Mouse (Mus musculus): Measurements from ENCODE around the gene Paics. TPM values are rescaled to one million over a fixed set of nuclear protein-coding genes. Genes with fewer than 3 reads are reported as not detected.
A peak's percentile ranks its signal among the peaks of the same experiment; 100 is the strongest.

Paics gene
- polyA plus RNA-seq, 1 experiment from 2014 or later = 276 TPM

DNA sequence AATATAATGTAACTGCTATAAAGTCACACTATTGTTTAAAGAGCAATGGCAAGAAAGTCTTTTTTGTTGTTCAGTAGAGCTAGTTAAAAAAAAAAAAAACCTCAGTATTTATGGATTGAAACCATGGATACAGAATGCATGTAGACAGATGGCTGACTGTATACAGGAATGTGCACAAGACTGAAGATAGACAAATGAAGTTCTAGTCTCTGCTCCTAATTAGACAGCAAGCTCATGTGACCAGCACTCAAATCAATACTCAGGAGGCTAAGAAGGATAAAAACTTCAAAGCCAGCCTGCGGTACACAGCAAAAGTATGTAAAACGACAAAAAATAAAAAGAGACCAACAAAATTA lies 5.5 kb upstream of the Paics start:
- peak; percentile 24 for DNase-seq (ENCODE audit: low spot score)
- H3K4me3 ChIP-seq (ENCODE audit: low read depth, low read length) = no peak overlapping the region
- ATAC-seq = no peak
- no peaks in the 10 kb centered on the region for H3K27me3 ChIP-seq (replicated peaks; ENCODE audit: control insufficient read depth, insufficient read depth, low read length)
- WGBS = 52% methylated on average over 2 of the region's 2 CpGs
- no peak overlapping the region for H3K9ac ChIP-seq (ENCODE audit: low read length)
- peaks cover 4% of the 10 kb centered on the region; the same call in 1 of the 2 replicates for H3K36me3 ChIP-seq (ENCODE audit: control insufficient read depth, insufficient read depth, low read length)
- H3K9me3 ChIP-seq (replicated peaks; ENCODE audit: control insufficient read depth, low read length) = no peaks in the 10 kb centered on the region
- no peak overlapping the region for H3K4me2 ChIP-seq (ENCODE audit: low read length)
- H3K27ac ChIP-seq (ENCODE audit: low read depth, low read length) = no peak overlapping the region
- H3K4me1 ChIP-seq (ENCODE audit: control insufficient read depth, insufficient read depth, low read length) = peaks cover 11% of the 10 kb centered on the region; the same call in 1 of the 2 replicates

DNA sequence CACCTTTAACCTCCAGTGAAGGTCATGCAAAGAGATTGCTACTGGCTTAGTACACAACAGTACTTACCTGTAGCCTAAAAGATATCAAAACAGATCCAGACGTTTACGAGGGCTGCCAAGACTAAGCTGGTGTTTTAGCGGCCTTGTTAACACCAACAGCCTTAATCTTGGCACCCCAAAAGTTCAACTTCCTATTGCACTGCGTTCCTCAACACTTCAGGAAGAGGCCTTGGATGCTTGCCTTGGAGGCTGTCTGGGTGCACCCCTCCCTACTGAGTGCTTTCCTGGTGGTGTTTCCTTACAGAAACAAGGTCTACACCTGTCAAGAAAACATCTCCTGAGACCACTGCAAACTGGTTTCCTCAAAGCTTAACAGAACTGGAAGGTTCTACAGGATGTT lies 4.0 kb upstream of the Paics start:
- H3K4me1 ChIP-seq (ENCODE audit: control insufficient read depth, insufficient read depth, low read length) = peaks cover 12% of the 10 kb centered on the region; the same call in 1 of the 2 replicates
- DNase-seq (ENCODE audit: low spot score) (no peak), ATAC-seq (no peak)
- H3K4me3 ChIP-seq (ENCODE audit: low read depth, low read length) = no peak overlapping the region
- H3K36me3 ChIP-seq (ENCODE audit: control insufficient read depth, insufficient read depth, low read length) = 0 out of 2 replicates have a peak, but pooled peaks cover 3% of the 10 kb centered on the region
- H3K27me3 ChIP-seq (replicated peaks; ENCODE audit: control insufficient read depth, insufficient read depth, low read length) = no peaks in the 10 kb centered on the region
- no peaks in the 10 kb centered on the region for H3K9me3 ChIP-seq (replicated peaks; ENCODE audit: control insufficient read depth, low read length)
- H3K27ac ChIP-seq (ENCODE audit: low read depth, low read length) = no peak overlapping the region
- no peak overlapping the region for H3K4me2 ChIP-seq (ENCODE audit: low read length)
- no peak overlapping the region for H3K9ac ChIP-seq (ENCODE audit: low read length)
- 87% methylated on average over 4 of the region's 4 CpGs for WGBS

DNA sequence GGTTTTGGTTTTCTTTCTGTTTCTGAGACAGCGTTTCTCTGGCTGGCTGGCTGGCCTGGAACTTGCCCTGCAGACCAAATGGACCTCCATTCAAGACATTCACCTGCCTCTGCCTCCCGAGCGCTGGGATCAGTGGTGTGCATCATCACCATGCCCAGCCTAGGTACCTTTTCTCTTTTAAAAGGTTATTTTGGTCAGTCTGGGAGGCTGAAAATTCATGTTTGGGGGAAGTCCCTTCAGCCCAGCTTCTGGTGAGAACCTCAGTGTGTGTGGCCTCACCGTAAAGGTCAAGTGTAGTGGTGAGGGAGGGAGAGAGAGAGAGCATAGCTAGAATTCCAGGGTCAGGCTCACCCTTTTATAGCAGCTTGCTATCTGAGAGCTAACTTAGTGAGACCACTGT lies 3.3 kb upstream of the Paics start:
- Histone ChIP-seq H3K27me3 (replicated peaks; ENCODE audit: control insufficient read depth, insufficient read depth, low read length) (no peaks in the 10 kb centered on the region), H3K9me3 (replicated peaks; ENCODE audit: control insufficient read depth, low read length) (no peaks in the 10 kb centered on the region), H3K4me1 (ENCODE audit: control insufficient read depth, insufficient read depth, low read length) (peaks cover 18% of the 10 kb centered on the region; the same call in 1 of the 2 replicates), H3K4me3 (ENCODE audit: low read depth, low read length) (no peak overlapping the region), H3K4me2 (ENCODE audit: low read length) (no peak overlapping the region), H3K9ac (ENCODE audit: low read length) (no peak overlapping the region), H3K27ac (ENCODE audit: low read depth, low read length) (no peak overlapping the region), H3K36me3 (ENCODE audit: control insufficient read depth, insufficient read depth, low read length) (0 out of 2 replicates have a peak, but pooled peaks cover 3% of the 10 kb centered on the region)
- DNase-seq (ENCODE audit: low spot score) = no peak
- 96% methylated on average over 4 of the region's 4 CpGs for whole genome bisulfite sequencing
- no peak for ATAC-seq

DNA sequence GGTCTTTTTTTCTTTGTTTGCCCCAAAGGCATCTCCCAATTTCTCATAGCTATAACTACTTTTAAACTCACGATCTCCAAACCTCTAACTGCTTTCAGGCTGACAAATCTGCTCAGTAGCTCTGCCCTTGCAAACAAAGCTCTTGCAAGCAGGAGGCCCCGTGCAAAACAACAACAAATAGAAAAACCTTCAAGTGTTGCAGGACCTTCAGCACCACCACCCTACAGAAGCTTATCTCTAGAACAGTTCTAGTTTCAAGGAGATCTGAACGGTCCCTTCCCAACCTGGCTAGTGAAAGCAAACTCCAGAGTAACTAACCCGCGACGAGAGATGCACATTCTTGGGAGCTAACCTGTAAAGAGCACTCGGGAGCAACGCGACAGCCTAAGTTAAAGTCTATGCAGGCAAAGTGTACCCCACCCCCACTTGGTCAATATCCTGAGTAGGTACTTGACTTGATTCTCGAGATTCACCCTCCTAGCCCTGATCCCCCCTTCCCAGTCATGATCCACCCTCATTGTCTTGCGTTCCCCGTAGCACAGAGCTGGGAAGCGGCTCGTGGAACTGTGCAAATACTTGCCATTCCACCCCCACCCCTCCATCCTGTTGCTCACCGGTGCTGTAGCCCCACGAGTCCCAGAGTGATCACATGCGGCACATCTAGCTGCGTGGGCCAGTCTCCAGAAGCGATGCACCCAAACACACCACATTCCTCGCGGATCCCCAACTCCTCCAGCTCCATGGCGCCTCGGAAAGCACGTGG lies 583 bp upstream of the Paics start:
- Histone ChIP-seq H3K9ac (ENCODE audit: low read length) (peak overlapping the region; percentile 61), H3K4me3 (ENCODE audit: low read depth, low read length) (peak overlapping the region; percentile 57), H3K4me1 (ENCODE audit: control insufficient read depth, insufficient read depth, low read length) (peaks cover 19% of the 10 kb centered on the region; the same call in 1 of the 2 replicates), H3K27ac (ENCODE audit: low read depth, low read length) (peak overlapping the region; percentile 75), H3K36me3 (ENCODE audit: control insufficient read depth, insufficient read depth, low read length) (0 out of 2 replicates have a peak, but pooled peaks cover 9% of the 10 kb centered on the region), H3K27me3 (replicated peaks; ENCODE audit: control insufficient read depth, insufficient read depth, low read length) (no peaks in the 10 kb centered on the region), H3K4me2 (ENCODE audit: low read length) (peak overlapping the region; percentile 88), H3K9me3 (replicated peaks; ENCODE audit: control insufficient read depth, low read length) (no peaks in the 10 kb centered on the region)
- 1% methylated on average over 24 of the region's 24 CpGs for whole genome bisulfite sequencing
- DNase-seq (ENCODE audit: low spot score) (peak; percentile 5), ATAC-seq (no peak)

DNA sequence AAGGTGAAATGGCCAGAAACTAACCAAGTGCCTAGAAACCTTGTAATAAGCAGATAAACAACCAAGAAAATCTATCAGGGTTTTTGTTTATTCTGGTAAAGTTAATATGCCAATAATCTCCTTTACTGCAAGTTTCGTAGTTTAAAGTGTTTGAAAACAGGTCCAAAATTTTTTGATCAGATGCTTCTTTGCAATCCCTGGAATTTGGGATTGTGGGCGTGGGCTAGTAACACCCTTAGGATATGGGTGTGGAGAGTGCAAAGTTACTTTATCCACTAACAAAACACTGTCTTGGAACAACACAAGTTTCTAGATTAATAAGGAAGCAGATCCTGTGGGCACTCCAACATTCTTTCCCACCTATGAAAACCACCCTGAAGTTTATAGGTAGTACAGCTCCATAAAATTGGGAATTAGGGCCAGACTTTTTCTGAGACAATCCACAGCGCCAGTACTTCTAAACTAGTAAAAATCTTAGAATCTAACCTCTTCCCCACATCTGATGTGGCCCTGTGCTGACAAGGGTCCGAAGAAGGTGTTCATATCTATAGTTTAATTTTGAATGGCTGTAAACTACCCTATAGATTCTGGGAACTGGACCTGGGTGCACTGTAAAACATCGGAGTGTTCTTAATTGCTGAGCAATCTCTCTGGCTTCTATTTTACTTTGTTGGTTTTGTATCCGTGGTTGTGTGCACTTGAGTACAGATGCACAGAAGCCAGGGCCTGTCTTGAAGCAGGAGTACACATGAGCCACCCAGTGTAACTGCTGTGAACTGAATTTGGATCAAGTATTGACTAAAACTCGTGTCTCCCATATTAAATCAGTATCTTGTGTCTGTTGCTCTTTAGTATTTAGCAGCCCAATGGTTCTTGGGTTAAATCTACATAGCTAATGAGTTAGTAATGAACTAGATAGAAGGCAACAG lies 1.3 kb downstream of the Paics start:
- Histone ChIP-seq H3K9ac (ENCODE audit: low read length) (peak overlapping the region; percentile 61), H3K4me1 (ENCODE audit: control insufficient read depth, insufficient read depth, low read length) (peaks cover 16% of the 10 kb centered on the region; the same call in 1 of the 2 replicates), H3K27ac (ENCODE audit: low read depth, low read length) (peak overlapping the region; percentile 49; the same call in 1 of the 2 replicates), H3K4me3 (ENCODE audit: low read depth, low read length) (peak overlapping the region; percentile 57), H3K27me3 (replicated peaks; ENCODE audit: control insufficient read depth, insufficient read depth, low read length) (no peaks in the 10 kb centered on the region), H3K9me3 (replicated peaks; ENCODE audit: control insufficient read depth, low read length) (no peaks in the 10 kb centered on the region), H3K4me2 (ENCODE audit: low read length) (peak overlapping the region; percentile 88), H3K36me3 (ENCODE audit: control insufficient read depth, insufficient read depth, low read length) (peaks cover 20% of the 10 kb centered on the region)
- DNase-seq (ENCODE audit: low spot score) (no peak), ATAC-seq (no peak)
- WGBS = 12% methylated on average over 7 of the region's 7 CpGs

DNA sequence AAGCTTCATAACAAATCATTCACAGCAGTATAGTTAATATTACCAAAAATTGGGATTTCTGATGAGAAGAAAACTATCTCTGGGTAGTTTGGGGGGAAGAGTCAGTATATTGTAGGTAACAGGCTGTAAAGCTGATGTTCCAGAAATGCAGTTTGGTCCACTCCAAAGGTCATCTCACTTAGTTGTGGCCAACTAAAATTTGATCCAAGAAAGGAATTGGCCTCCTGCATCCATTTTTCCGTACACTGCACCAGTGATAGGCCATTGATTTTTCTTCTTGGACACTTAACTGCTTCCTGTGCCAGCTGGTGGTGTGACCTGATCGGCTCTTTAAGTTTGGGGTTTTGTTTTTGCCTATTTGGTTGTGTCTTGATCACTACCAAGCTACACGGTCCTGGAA lies 2.7 kb downstream of the Paics start:
- 76% methylated on average over 3 of the region's 3 CpGs for WGBS
- ATAC-seq (no peak), DNase-seq (ENCODE audit: low spot score) (no peak)
- Histone ChIP-seq H3K4me3 (ENCODE audit: low read depth, low read length) (no peak overlapping the region), H3K27me3 (replicated peaks; ENCODE audit: control insufficient read depth, insufficient read depth, low read length) (no peaks in the 10 kb centered on the region), H3K4me2 (ENCODE audit: low read length) (no peak overlapping the region), H3K9me3 (replicated peaks; ENCODE audit: control insufficient read depth, low read length) (no peaks in the 10 kb centered on the region), H3K9ac (ENCODE audit: low read length) (no peak overlapping the region), H3K27ac (ENCODE audit: low read depth, low read length) (no peak overlapping the region), H3K36me3 (ENCODE audit: control insufficient read depth, insufficient read depth, low read length) (peaks cover 31% of the 10 kb centered on the region), H3K4me1 (ENCODE audit: control insufficient read depth, insufficient read depth, low read length) (peaks cover 16% of the 10 kb centered on the region; the same call in 1 of the 2 replicates)

DNA sequence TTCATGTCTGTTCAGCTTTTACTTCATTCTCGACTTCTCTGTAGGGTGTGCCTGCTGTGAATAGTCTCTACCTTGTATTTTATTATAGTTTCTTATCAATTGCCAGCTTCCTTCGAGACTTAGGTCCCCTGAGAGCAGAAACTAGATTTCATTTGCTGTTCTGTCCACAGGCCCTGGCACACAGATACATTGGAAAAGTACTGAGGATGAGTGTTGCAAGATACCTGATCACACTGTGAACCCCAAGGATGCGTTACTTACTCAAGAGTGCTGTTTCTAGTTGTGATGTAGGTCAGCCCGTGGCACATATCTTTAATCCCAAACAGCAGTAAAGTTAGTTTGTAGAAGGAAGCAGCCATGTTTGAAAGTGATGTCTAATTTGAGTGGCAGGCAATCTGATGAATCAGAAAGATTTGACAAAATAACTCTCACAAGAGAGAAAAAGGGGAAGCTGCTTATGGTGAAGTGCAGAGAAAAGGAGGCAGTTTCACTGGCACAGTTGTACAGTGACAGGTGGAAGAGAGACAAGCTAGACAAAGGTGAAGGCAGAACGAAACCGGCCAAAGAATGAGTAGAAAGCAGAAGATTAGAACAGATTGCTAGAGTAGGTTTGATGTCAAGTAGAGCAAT lies 3.3 kb downstream of the Paics start:
- no peak overlapping the region for H3K27ac ChIP-seq (ENCODE audit: low read depth, low read length)
- peaks cover 16% of the 10 kb centered on the region; the same call in 1 of the 2 replicates for H3K4me1 ChIP-seq (ENCODE audit: control insufficient read depth, insufficient read depth, low read length)
- H3K36me3 ChIP-seq (ENCODE audit: control insufficient read depth, insufficient read depth, low read length) = peaks cover 36% of the 10 kb centered on the region
- WGBS = 86% methylated on average over 6 of the region's 6 CpGs
- H3K4me3 ChIP-seq (ENCODE audit: low read depth, low read length) = no peak overlapping the region
- no peak overlapping the region for H3K9ac ChIP-seq (ENCODE audit: low read length)
- H3K27me3 ChIP-seq (replicated peaks; ENCODE audit: control insufficient read depth, insufficient read depth, low read length) = no peaks in the 10 kb centered on the region
- DNase-seq (ENCODE audit: low spot score) = no peak
- no peak for ATAC-seq
- H3K9me3 ChIP-seq (replicated peaks; ENCODE audit: control insufficient read depth, low read length) = no peaks in the 10 kb centered on the region
- no peak overlapping the region for H3K4me2 ChIP-seq (ENCODE audit: low read length)

DNA sequence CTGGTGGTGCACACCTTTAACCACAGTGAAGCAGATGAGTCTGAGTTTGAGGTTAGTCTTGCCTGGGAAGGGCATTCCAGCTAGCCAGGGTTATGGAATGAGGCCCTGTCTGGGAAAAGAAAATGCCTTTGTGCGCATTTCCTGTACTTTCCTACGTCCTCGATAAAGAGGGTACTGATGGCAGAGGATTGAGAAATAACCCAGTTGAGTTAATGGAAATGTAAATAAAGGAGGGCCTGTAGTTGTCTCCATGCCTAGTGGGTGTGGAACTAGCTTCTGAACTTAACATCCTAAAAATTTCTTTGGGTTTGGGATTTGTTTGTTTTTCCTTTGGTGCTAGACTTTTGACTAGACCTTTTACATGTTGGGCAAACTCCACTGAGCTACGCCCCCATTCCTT lies 4.4 kb downstream of the Paics start:
- WGBS = 91% methylated on average over 4 of the region's 4 CpGs
- H3K36me3 ChIP-seq (ENCODE audit: control insufficient read depth, insufficient read depth, low read length) = peaks cover 43% of the 10 kb centered on the region
- no peak for DNase-seq (ENCODE audit: low spot score)
- H3K9ac ChIP-seq (ENCODE audit: low read length) = no peak overlapping the region
- no peak overlapping the region for H3K4me3 ChIP-seq (ENCODE audit: low read depth, low read length)
- H3K9me3 ChIP-seq (replicated peaks; ENCODE audit: control insufficient read depth, low read length) = no peaks in the 10 kb centered on the region
- peaks cover 9% of the 10 kb centered on the region; the same call in 1 of the 2 replicates for H3K4me1 ChIP-seq (ENCODE audit: control insufficient read depth, insufficient read depth, low read length)
- no peak overlapping the region for H3K4me2 ChIP-seq (ENCODE audit: low read length)
- H3K27ac ChIP-seq (ENCODE audit: low read depth, low read length) = no peak overlapping the region
- no peak for ATAC-seq
- H3K27me3 ChIP-seq (replicated peaks; ENCODE audit: control insufficient read depth, insufficient read depth, low read length) = no peaks in the 10 kb centered on the region
